Mouse (Mus musculus): ENCODE measurements around the gene Iars2. TPM values are rescaled to one million over a fixed set of nuclear protein-coding genes. Genes with fewer than 3 reads are reported as not detected.
A peak's percentile ranks its signal among the peaks of the same experiment; 100 is the strongest.

Gene Iars2
- 21.6 and 24.0 TPM in 2 replicates for polyA plus RNA-seq (2012; rRNA removed)

GRCm38 (mm10) chr1:185328721-185329610 lies at the start of gene Iars2:
TSS of gene Iars2 (minus strand) at chr1:185329396.
- Histone ChIP-seq H3K4me3 (replicated peaks; ENCODE audit: extremely low read depth, low read depth, low read length) (peak within 1 kb of the TSS; percentile 71), H3K4me1 (ENCODE audit: control insufficient read depth, insufficient read depth, low read length) (peaks cover 7% of the 10 kb centered on the region)
- under 1% methylated on average over 76 of the region's 76 CpGs for WGBS
- TF ChIP-seq CTCF (IDR thresholded peaks at IDR 0.05; ENCODE audit: insufficient read depth, low read length) (no peak), POLR2A (IDR thresholded peaks at IDR 0.05; ENCODE audit: borderline replicate concordance, extremely low read depth, low read depth, low read length) (peak; percentile 77; the same call in 1 of the 2 replicates)
- DNase-seq = peak; percentile 96

GRCm38 (mm10) chr1:185377429-185377828 lies 48.2 kb upstream of the Iars2 start:
- WGBS = 84% methylated on average over 2 of the region's 2 CpGs
- Histone ChIP-seq H3K4me1 (ENCODE audit: control insufficient read depth, insufficient read depth, low read length) (no peaks in the 10 kb centered on the region), H3K4me3 (replicated peaks; ENCODE audit: extremely low read depth, low read depth, low read length) (no peak overlapping the region)
- no peak for DNase-seq
- TF ChIP-seq POLR2A (IDR thresholded peaks at IDR 0.05; ENCODE audit: borderline replicate concordance, extremely low read depth, low read depth, low read length) (no peak), CTCF (IDR thresholded peaks at IDR 0.05; ENCODE audit: insufficient read depth, low read length) (no peak)

GRCm38 (mm10) chr1:185376390-185376789 lies 47.2 kb upstream of the Iars2 start:
- H3K4me1 ChIP-seq (ENCODE audit: control insufficient read depth, insufficient read depth, low read length) = no peaks in the 10 kb centered on the region
- H3K4me3 ChIP-seq (replicated peaks; ENCODE audit: extremely low read depth, low read depth, low read length) = no peak overlapping the region
- TF ChIP-seq POLR2A (IDR thresholded peaks at IDR 0.05; ENCODE audit: borderline replicate concordance, extremely low read depth, low read depth, low read length) (no peak), CTCF (IDR thresholded peaks at IDR 0.05; ENCODE audit: insufficient read depth, low read length) (no peak)
- DNase-seq = no peak

- no peak for TF ChIP-seq POLR2A (IDR thresholded peaks at IDR 0.05; ENCODE audit: borderline replicate concordance, extremely low read depth, low read depth, low read length)
- no peak for TF ChIP-seq CTCF (IDR thresholded peaks at IDR 0.05; ENCODE audit: insufficient read depth, low read length)
- DNase-seq = no peak
- H3K4me3 ChIP-seq (replicated peaks; ENCODE audit: extremely low read depth, low read depth, low read length) = no peak overlapping the region
- H3K4me1 ChIP-seq (ENCODE audit: control insufficient read depth, insufficient read depth, low read length) = no peaks in the 10 kb centered on the region; the same call in 1 of the 2 replicates
- 94% methylated on average over 6 of the region's 6 CpGs for WGBS
Observed at GRCm38 (mm10) chr1:185369979-185370378, 40.8 kb upstream of the Iars2 start.

GRCm38 (mm10) chr1:185367383-185367782 lies 38.2 kb upstream of the Iars2 start:
- Histone ChIP-seq H3K4me3 (replicated peaks; ENCODE audit: extremely low read depth, low read depth, low read length) (no peak overlapping the region), H3K4me1 (ENCODE audit: control insufficient read depth, insufficient read depth, low read length) (peaks cover 4% of the 10 kb centered on the region; the same call in 1 of the 2 replicates)
- WGBS = 79% methylated on average over 6 of the region's 6 CpGs
- TF ChIP-seq CTCF (IDR thresholded peaks at IDR 0.05; ENCODE audit: insufficient read depth, low read length) (no peak), POLR2A (IDR thresholded peaks at IDR 0.05; ENCODE audit: borderline replicate concordance, extremely low read depth, low read depth, low read length) (no peak)
- DNase-seq = no peak

- 22% methylated on average over 6 of the region's 6 CpGs for WGBS
- Histone ChIP-seq H3K4me3 (replicated peaks; ENCODE audit: extremely low read depth, low read depth, low read length) (no peak overlapping the region), H3K4me1 (ENCODE audit: control insufficient read depth, insufficient read depth, low read length) (peaks cover 4% of the 10 kb centered on the region; the same call in 1 of the 2 replicates)
- no peak for TF ChIP-seq POLR2A (IDR thresholded peaks at IDR 0.05; ENCODE audit: borderline replicate concordance, extremely low read depth, low read depth, low read length)
- no peak for TF ChIP-seq CTCF (IDR thresholded peaks at IDR 0.05; ENCODE audit: insufficient read depth, low read length)
- DNase-seq = no peak
Observed at GRCm38 (mm10) chr1:185364183-185364540, 35.0 kb upstream of the Iars2 start.

GRCm38 (mm10) chr1:185363526-185364182 lies 34.5 kb upstream of the Iars2 start:
- no peak for TF ChIP-seq CTCF (IDR thresholded peaks at IDR 0.05; ENCODE audit: insufficient read depth, low read length)
- TF ChIP-seq POLR2A (IDR thresholded peaks at IDR 0.05; ENCODE audit: borderline replicate concordance, extremely low read depth, low read depth, low read length) = no peak
- peak overlapping the region; percentile 70 for H3K4me3 ChIP-seq (replicated peaks; ENCODE audit: extremely low read depth, low read depth, low read length)
- peaks cover 4% of the 10 kb centered on the region; the same call in 1 of the 2 replicates for H3K4me1 ChIP-seq (ENCODE audit: control insufficient read depth, insufficient read depth, low read length)
- no peak for DNase-seq
- under 1% methylated on average over 22 of the region's 22 CpGs for WGBS

GRCm38 (mm10) chr1:185362677-185363520 lies 33.7 kb upstream of the Iars2 start, which contains the start of gene Eprs:
TSS of gene Eprs (plus strand) at chr1:185363044.
- peaks cover 4% of the 10 kb centered on the region; the same call in 1 of the 2 replicates for H3K4me1 ChIP-seq (ENCODE audit: control insufficient read depth, insufficient read depth, low read length)
- WGBS = under 1% methylated on average over 92 of the region's 92 CpGs
- peak within 1 kb of the TSS; percentile 70 for H3K4me3 ChIP-seq (replicated peaks; ENCODE audit: extremely low read depth, low read depth, low read length)
- no peak for TF ChIP-seq CTCF (IDR thresholded peaks at IDR 0.05; ENCODE audit: insufficient read depth, low read length)
- peak; percentile 84 for TF ChIP-seq POLR2A (IDR thresholded peaks at IDR 0.05; ENCODE audit: borderline replicate concordance, extremely low read depth, low read depth, low read length)
- peak; percentile 98 for DNase-seq

GRCm38 (mm10) chr1:185358211-185358610 lies 29.0 kb upstream of the Iars2 start:
- no peak for DNase-seq
- no peak for TF ChIP-seq POLR2A (IDR thresholded peaks at IDR 0.05; ENCODE audit: borderline replicate concordance, extremely low read depth, low read depth, low read length)
- Histone ChIP-seq H3K4me3 (replicated peaks; ENCODE audit: extremely low read depth, low read depth, low read length) (no peak overlapping the region), H3K4me1 (ENCODE audit: control insufficient read depth, insufficient read depth, low read length) (no peaks in the 10 kb centered on the region)
- WGBS = 84% methylated on average over 4 of the region's 4 CpGs

All from lung, adult 2 months (tissue).